Mouse (Mus musculus): Measurements from ENCODE around the gene Csnk2a2. TPM values are rescaled to one million over a fixed set of nuclear protein-coding genes. Genes with fewer than 3 reads are reported as not detected.
A peak's percentile ranks its signal among the peaks of the same experiment; 100 is the strongest.

Csnk2a2 gene
- polyA plus RNA-seq, 1 experiment from 2014 or later, result 15.4 TPM

GRCm38 (mm10) chr8:95399131-95399530, 90.7 kb downstream of the Csnk2a2 start:
- Histone ChIP-seq H3K4me2 (replicated peaks) (no peak overlapping the region), H3K27ac (no peak overlapping the region; the same call in 1 of the 2 replicates), H3K27me3 (no peaks in the 10 kb centered on the region), H3K9ac (no peak overlapping the region), H3K9me3 (no peaks in the 10 kb centered on the region; the same call in 1 of the 2 replicates), H3K4me3 (no peak overlapping the region), H3K4me1 (peaks cover 25% of the 10 kb centered on the region), H3K36me3 (no peaks in the 10 kb centered on the region)
- WGBS, result 67% methylated on average over 9 of the region's 9 CpGs
- no peak for ATAC-seq (ENCODE audit: low FRiP score, low read depth)

GRCm38 (mm10) chr8:95397201-95397600, 92.6 kb downstream of the Csnk2a2 start:
- H3K27ac ChIP-seq, result peak overlapping the region; percentile 28; the same call in 1 of the 2 replicates
- ATAC-seq (ENCODE audit: low FRiP score, low read depth), result no peak
- no peak overlapping the region for H3K9ac ChIP-seq
- H3K9me3 ChIP-seq, result no peaks in the 10 kb centered on the region; the same call in 1 of the 2 replicates
- H3K4me1 ChIP-seq, result peaks cover 25% of the 10 kb centered on the region
- no peak overlapping the region for H3K4me2 ChIP-seq (replicated peaks)
- no peaks in the 10 kb centered on the region for H3K36me3 ChIP-seq
- WGBS, result 65% methylated on average over 5 of the region's 5 CpGs
- H3K4me3 ChIP-seq, result no peak overlapping the region
- no peaks in the 10 kb centered on the region for H3K27me3 ChIP-seq

DNA sequence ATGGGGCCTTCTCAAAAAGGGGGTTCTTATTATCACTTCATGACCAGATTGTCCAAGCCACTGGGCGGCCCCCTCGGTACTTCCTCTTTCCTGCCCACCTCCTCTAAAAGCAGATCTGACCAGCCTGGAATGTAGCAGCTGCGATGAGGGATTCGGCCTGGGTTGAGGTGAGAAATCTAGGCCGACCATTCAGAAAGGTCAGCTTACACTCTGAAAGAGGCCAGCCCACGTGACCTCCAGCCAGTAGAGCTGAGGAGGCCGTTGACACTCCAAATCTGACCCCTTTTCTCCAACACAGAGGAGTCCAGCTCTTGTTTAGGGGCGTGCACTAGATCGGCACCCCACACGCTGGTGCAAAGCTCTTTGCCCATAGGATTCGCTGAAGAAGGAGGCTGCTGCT, 93.1 kb downstream of the Csnk2a2 start:
- H3K4me1 ChIP-seq, result peaks cover 25% of the 10 kb centered on the region
- no peak overlapping the region for H3K4me3 ChIP-seq
- H3K9me3 ChIP-seq, result no peaks in the 10 kb centered on the region; the same call in 1 of the 2 replicates
- H3K9ac ChIP-seq, result no peak overlapping the region
- peak; percentile 18; the same call in 1 of the 2 replicates for ATAC-seq (ENCODE audit: low FRiP score, low read depth)
- no peaks in the 10 kb centered on the region for H3K36me3 ChIP-seq
- H3K27me3 ChIP-seq, result no peaks in the 10 kb centered on the region
- no peak overlapping the region for H3K4me2 ChIP-seq (replicated peaks)
- 48% methylated on average over 11 of the region's 11 CpGs for WGBS
- peak overlapping the region; percentile 28; the same call in 1 of the 2 replicates for H3K27ac ChIP-seq

Other genes starting within 250 kb of the Csnk2a2 start
- 0.31 and 0.61 TPM in 2 replicates for gene Cngb1, start 183.5 kb downstream of the Csnk2a2 start, polyA plus RNA-seq (2015; fragmentation: Nextera tagmentation; extraction: Ambion mirVana)
- gene Tepp, start 179.5 kb downstream of the Csnk2a2 start, polyA plus RNA-seq (2015; fragmentation: Nextera tagmentation; extraction: Ambion mirVana), result 0.64 TPM in 1 of 2 replicates, not detected in the other
- 10.0 and 11.1 TPM in 2 replicates for gene Zfp319, start 158.1 kb downstream of the Csnk2a2 start, polyA plus RNA-seq (2015; fragmentation: Nextera tagmentation; extraction: Ambion mirVana)
- gene Usb1, start 157.8 kb downstream of the Csnk2a2 start, polyA plus RNA-seq (2015; fragmentation: Nextera tagmentation; extraction: Ambion mirVana), result 43.5 and 46.0 TPM in 2 replicates
- gene Mmp15, start 137.8 kb downstream of the Csnk2a2 start, polyA plus RNA-seq (2015; fragmentation: Nextera tagmentation; extraction: Ambion mirVana), result 7.7 and 9.2 TPM in 2 replicates
- gene Cfap20, start 55.2 kb downstream of the Csnk2a2 start, polyA plus RNA-seq (2015; fragmentation: Nextera tagmentation; extraction: Ambion mirVana), result 154 and 161 TPM in 2 replicates
- 0.22 and 0.24 TPM in 2 replicates for gene Ccdc113, start 44.0 kb upstream of the Csnk2a2 start, polyA plus RNA-seq (2015; fragmentation: Nextera tagmentation; extraction: Ambion mirVana)
- gene Prss54, start 86.3 kb upstream of the Csnk2a2 start, polyA plus RNA-seq (2015; fragmentation: Nextera tagmentation; extraction: Ambion mirVana), result not detected in 2 replicates
- gene Gins3, start 143.4 kb upstream of the Csnk2a2 start, polyA plus RNA-seq (2015; fragmentation: Nextera tagmentation; extraction: Ambion mirVana), result 24.9 and 28.0 TPM in 2 replicates
- gene Ndrg4, start 186.9 kb upstream of the Csnk2a2 start, polyA plus RNA-seq (2015; fragmentation: Nextera tagmentation; extraction: Ambion mirVana), result 15.8 and 17.5 TPM in 2 replicates
- gene Setd6, start 225.8 kb upstream of the Csnk2a2 start, polyA plus RNA-seq (2015; fragmentation: Nextera tagmentation; extraction: Ambion mirVana), result 15.1 and 19.8 TPM in 2 replicates